Mouse (Mus musculus): ENCODE data around the gene Hcfc1r1. TPM values are rescaled to one million over a fixed set of nuclear protein-coding genes. Genes with fewer than 3 reads are reported as not detected.

The Hcfc1r1 gene
- polyA plus RNA-seq, 1 experiment from 2014 or later = 107 TPM

- H3K9me3 ChIP-seq (replicated peaks; ENCODE audit: control insufficient read depth, low read length) = no peaks in the 10 kb centered on the region
- H3K4me1 ChIP-seq (ENCODE audit: control insufficient read depth, insufficient read depth, low read length) = peaks cover 11% of the 10 kb centered on the region; the same call in 1 of the 2 replicates
- no peaks in the 10 kb centered on the region for H3K27me3 ChIP-seq (replicated peaks; ENCODE audit: control insufficient read depth, insufficient read depth, low read length)
- no peak within 1 kb of the TSS for H3K9ac ChIP-seq (ENCODE audit: low read length)
- H3K4me3 ChIP-seq (ENCODE audit: low read depth, low read length) = no peak within 1 kb of the TSS
- DNase-seq (ENCODE audit: low spot score) (no peak), ATAC-seq (no peak)
- 76% methylated on average over 7 of the region's 7 CpGs for WGBS
- no peak within 1 kb of the TSS for H3K4me2 ChIP-seq (ENCODE audit: low read length)
- no peaks in the 10 kb centered on the region for H3K36me3 ChIP-seq (ENCODE audit: control insufficient read depth, insufficient read depth, low read length)
- no peak within 1 kb of the TSS for H3K27ac ChIP-seq (ENCODE audit: low read depth, low read length)
These were observed 49.2 kb downstream of the Hcfc1r1 start, which contains the start of gene 1520401A03Rik for GRCm38 (mm10) chr17:23722376-23723125. TSS of gene 1520401A03Rik (minus strand) at chr17:23722783.

Other genes starting within 250 kb of the Hcfc1r1 start
- gene Vmn2r117, start 193.9 kb upstream of the Hcfc1r1 start, polyA plus RNA-seq (2014; fragmentation: Nextera tagmentation; extraction: Ambion mirVana) = not detected in 2 replicates
- 17.6 and 20.9 TPM in 2 replicates for gene Zfp213, start 109.4 kb upstream of the Hcfc1r1 start, polyA plus RNA-seq (2014; fragmentation: Nextera tagmentation; extraction: Ambion mirVana)
- 24.1 and 26.0 TPM in 2 replicates for gene Zfp13, start 74.1 kb upstream of the Hcfc1r1 start, polyA plus RNA-seq (2014; fragmentation: Nextera tagmentation; extraction: Ambion mirVana)
- not detected in 2 replicates for gene Zscan10, start 72.7 kb upstream of the Hcfc1r1 start, polyA plus RNA-seq (2014; fragmentation: Nextera tagmentation; extraction: Ambion mirVana)
- 0.62 and 0.90 TPM in 2 replicates for gene Mmp25, start 28.3 kb upstream of the Hcfc1r1 start, polyA plus RNA-seq (2014; fragmentation: Nextera tagmentation; extraction: Ambion mirVana)
- gene Bicdl2, start 13.1 kb upstream of the Hcfc1r1 start, polyA plus RNA-seq (2014; fragmentation: Nextera tagmentation; extraction: Ambion mirVana) = not detected in 2 replicates
- 43.8 and 45.9 TPM in 2 replicates for gene Thoc6, start 286 bp downstream of the Hcfc1r1 start, polyA plus RNA-seq (2014; fragmentation: Nextera tagmentation; extraction: Ambion mirVana)
- 2.6 and 2.9 TPM in 2 replicates for gene Tnfrsf12a, start 3.9 kb downstream of the Hcfc1r1 start, polyA plus RNA-seq (2014; fragmentation: Nextera tagmentation; extraction: Ambion mirVana)
- gene Cldn6, start 5.7 kb downstream of the Hcfc1r1 start, polyA plus RNA-seq (2014; fragmentation: Nextera tagmentation; extraction: Ambion mirVana) = 0.24 and 0.25 TPM in 2 replicates
- 1.6 and 2.3 TPM in 2 replicates for gene Cldn9, start 10.4 kb downstream of the Hcfc1r1 start, polyA plus RNA-seq (2014; fragmentation: Nextera tagmentation; extraction: Ambion mirVana)
- gene 1520401A03Rik, start 49.2 kb downstream of the Hcfc1r1 start, polyA plus RNA-seq (2014; fragmentation: Nextera tagmentation; extraction: Ambion mirVana) = not detected in 2 replicates
- gene Pkmyt1, start 52.7 kb downstream of the Hcfc1r1 start, polyA plus RNA-seq (2014; fragmentation: Nextera tagmentation; extraction: Ambion mirVana) = 18.0 and 23.1 TPM in 2 replicates
- gene Paqr4, start 67.3 kb downstream of the Hcfc1r1 start, polyA plus RNA-seq (2014; fragmentation: Nextera tagmentation; extraction: Ambion mirVana) = 31.9 and 38.3 TPM in 2 replicates
- gene Kremen2, start 72.2 kb downstream of the Hcfc1r1 start, polyA plus RNA-seq (2014; fragmentation: Nextera tagmentation; extraction: Ambion mirVana) = 0.23 and 0.25 TPM in 2 replicates
- 129 and 143 TPM in 2 replicates for gene Flywch1, start 98.0 kb downstream of the Hcfc1r1 start, polyA plus RNA-seq (2014; fragmentation: Nextera tagmentation; extraction: Ambion mirVana)
- gene Flywch2, start 112.5 kb downstream of the Hcfc1r1 start, polyA plus RNA-seq (2014; fragmentation: Nextera tagmentation; extraction: Ambion mirVana) = 36.9 and 44.2 TPM in 2 replicates
- 226 and 339 TPM in 2 replicates for gene Srrm2, start 116.9 kb downstream of the Hcfc1r1 start, polyA plus RNA-seq (2014; fragmentation: Nextera tagmentation; extraction: Ambion mirVana)
- 1,202 and 1,508 TPM in 2 replicates for gene Elob, start 155.5 kb downstream of the Hcfc1r1 start, polyA plus RNA-seq (2014; fragmentation: Nextera tagmentation; extraction: Ambion mirVana)
- not detected in 2 replicates for gene Prss33, start 162.5 kb downstream of the Hcfc1r1 start, polyA plus RNA-seq (2014; fragmentation: Nextera tagmentation; extraction: Ambion mirVana)
- gene Prss32, start 170.3 kb downstream of the Hcfc1r1 start, polyA plus RNA-seq (2014; fragmentation: Nextera tagmentation; extraction: Ambion mirVana) = not detected in 2 replicates
- gene Prss41, start 170.6 kb downstream of the Hcfc1r1 start, polyA plus RNA-seq (2014; fragmentation: Nextera tagmentation; extraction: Ambion mirVana) = 0.31 and 0.66 TPM in 2 replicates
- gene Prss21, start 194.5 kb downstream of the Hcfc1r1 start, polyA plus RNA-seq (2014; fragmentation: Nextera tagmentation; extraction: Ambion mirVana) = not detected in 2 replicates
- not detected in 2 replicates for gene Dcpp1, start 207.3 kb downstream of the Hcfc1r1 start, polyA plus RNA-seq (2014; fragmentation: Nextera tagmentation; extraction: Ambion mirVana)
- gene Dcpp2, start 207.3 kb downstream of the Hcfc1r1 start, polyA plus RNA-seq (2014; fragmentation: Nextera tagmentation; extraction: Ambion mirVana) = not detected in 2 replicates
- not detected in 2 replicates for gene Dcpp3, start 243.9 kb downstream of the Hcfc1r1 start, polyA plus RNA-seq (2014; fragmentation: Nextera tagmentation; extraction: Ambion mirVana)

All from forebrain, embryonic 14.5 days (tissue).